Mouse (Mus musculus) kidney, postnatal 0 days (tissue): ENCODE data around the gene Scn2b. TPM values are rescaled to one million over a fixed set of nuclear protein-coding genes. Genes with fewer than 3 reads are reported as not detected.
A peak's percentile ranks its signal among the peaks of the same experiment; 100 is the strongest.

Source experiments
- ATAC-seq: fragments of 200-750 bp; cut with Nextera tagmentation; replicated peaks from 2 replicates; pipeline ENCODE4 v1.8.0; 2017; ENCODE audit warnings: low read depth, moderate number of reproducible peaks, moderate TSS enrichment, moderate library complexity; ENCODE audit not compliant: low FRiP score
- DNase-seq: peaks from one replicate; pipeline ENCODE4 v3.0.0-alpha.2; 2016; ENCODE audit warnings: low spot score
- H3K27ac ChIP-seq: fragments of 300-500 bp; sonication (generic); 2 replicates; pipeline ENCODE4 v1.5.1; 2014; ENCODE audit warnings: mild to moderate bottlenecking
- H3K27me3 ChIP-seq: fragments of 300-500 bp; sonication (generic); 2 replicates; pipeline ENCODE4 v1.6.1; 2014; ENCODE audit warnings: low read length, mixed read lengths; ENCODE audit not compliant: insufficient read depth
- H3K36me3 ChIP-seq: fragments of 300-500 bp; sonication (generic); 2 replicates; pipeline ENCODE4 v1.6.1; 2014; ENCODE audit warnings: low read length, mixed read lengths; ENCODE audit not compliant: insufficient read depth
- H3K4me1 ChIP-seq: fragments of 300-500 bp; sonication (generic); replicated peaks from 2 replicates; pipeline ENCODE4 v1.6.1; 2014; ENCODE audit warnings: antibody characterized with exemption, low read length, mixed read lengths; ENCODE audit not compliant: insufficient read depth
- H3K4me2 ChIP-seq: fragments of 300-500 bp; sonication (generic); 2 replicates; pipeline ENCODE4 v1.6.1; 2014; ENCODE audit warnings: mild to moderate bottlenecking, low read length, moderate library complexity, mixed read lengths
- H3K4me3 ChIP-seq: fragments of 300-500 bp; sonication (generic); replicated peaks from 2 replicates; pipeline ENCODE4 v1.5.1; 2014; ENCODE audit warnings: low read depth, low read length
- H3K9ac ChIP-seq: fragments of 300-500 bp; sonication (generic); 2 replicates; pipeline ENCODE4 v1.6.1; 2014; ENCODE audit warnings: low read depth, low read length
- H3K9me3 ChIP-seq: fragments of 300-500 bp; sonication (generic); replicated peaks from 2 replicates; pipeline ENCODE4 v1.6.1; 2016; ENCODE audit warnings: low read length, inconsistent platforms, mixed read lengths
- CTCF ChIP-seq: IDR thresholded peaks from 2 replicates; pipeline ENCODE4 v1.5.1; 2016; ENCODE audit warnings: antibody characterized with exemption, low read depth, mild to moderate bottlenecking, moderate library complexity
- WGBS: fragments of 180-500 bp; shearing (Covaris S2); extraction: QIAGEN DNeasy Blood & Tissue Kit; methylation state at CpG from one replicate; pipeline ENCODE4 v1.1.7; 2014; 5-methylcytosine and 5-hydroxymethylcytosine counted together
- polyA plus RNA-seq: library from polyadenylated mRNA; unstranded; fragments of >200 nt; fragmentation: Nextera tagmentation; extraction: Ambion mirVana; gene quantifications from 2 replicates; pipeline ENCODE4 v1.2.1, GENCODE M21; 2015

Gene Scn2b
- polyA plus RNA-seq, 1 experiment from 2014 or later: 2.4 TPM

DNA sequence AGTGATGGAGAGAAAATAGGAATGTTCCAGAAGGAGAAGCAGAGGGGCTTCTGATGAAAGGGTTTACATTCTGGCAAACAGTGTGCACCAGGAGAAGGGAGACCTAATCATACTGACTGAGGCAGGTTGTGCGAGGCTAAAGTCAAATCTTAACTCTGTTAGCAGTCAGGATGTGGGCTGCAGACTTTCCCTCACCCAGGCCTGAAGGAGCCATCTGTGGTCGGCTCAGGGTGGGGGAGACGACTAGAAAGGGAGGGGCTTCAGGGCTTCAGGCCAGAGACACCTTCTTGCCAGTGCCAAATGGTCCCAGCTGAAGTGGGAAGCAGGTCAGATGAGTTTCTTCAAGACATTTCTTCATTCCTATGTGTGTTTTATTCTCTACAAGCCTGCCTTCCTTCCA is 19.2 kb upstream of the Scn2b start:
- H3K4me3 ChIP-seq: no peak overlapping the region
- no peak overlapping the region for H3K27ac ChIP-seq
- H3K4me1 ChIP-seq: no peaks in the 10 kb centered on the region
- 34% methylated on average over 3 of the region's 3 CpGs for WGBS
- H3K9ac ChIP-seq: no peak overlapping the region
- no peaks in the 10 kb centered on the region for H3K36me3 ChIP-seq
- no peak for DNase-seq
- no peaks in the 10 kb centered on the region for H3K27me3 ChIP-seq
- no peaks in the 10 kb centered on the region for H3K9me3 ChIP-seq
- H3K4me2 ChIP-seq: no peak overlapping the region
- TF ChIP-seq CTCF: no peak
- ATAC-seq: no peak

DNA sequence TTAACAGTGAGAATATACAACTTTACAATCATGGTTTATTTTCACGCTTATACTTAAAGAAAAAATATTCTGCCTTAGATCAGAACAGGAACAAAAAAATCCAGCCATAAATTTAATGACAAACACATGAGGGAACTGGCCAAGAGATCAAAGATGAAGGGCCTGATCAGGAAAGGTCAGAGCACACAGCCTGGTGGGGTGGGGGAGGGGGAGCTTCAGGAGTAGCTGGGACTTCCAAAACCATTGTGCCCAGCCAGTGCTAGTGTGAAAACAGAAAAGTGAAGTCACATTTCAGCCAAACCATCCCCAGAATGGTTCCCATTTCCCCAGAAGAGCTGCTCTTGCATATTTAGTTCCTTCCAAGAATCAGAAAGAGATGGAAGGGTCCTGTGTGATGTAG is 15.1 kb upstream of the Scn2b start:
- DNase-seq (no peak), ATAC-seq (no peak)
- Histone ChIP-seq H3K4me3 (no peak overlapping the region), H3K27me3 (no peaks in the 10 kb centered on the region), H3K27ac (no peak overlapping the region), H3K9me3 (no peaks in the 10 kb centered on the region), H3K36me3 (no peaks in the 10 kb centered on the region), H3K9ac (no peak overlapping the region), H3K4me2 (no peak overlapping the region), H3K4me1 (no peaks in the 10 kb centered on the region)
- TF ChIP-seq CTCF: no peak
- WGBS: 73% methylated on average over 1 of the region's 1 CpGs

- Histone ChIP-seq H3K9ac (no peak overlapping the region), H3K4me2 (no peak overlapping the region), H3K27me3 (no peaks in the 10 kb centered on the region), H3K9me3 (no peaks in the 10 kb centered on the region), H3K4me3 (no peak overlapping the region), H3K36me3 (no peaks in the 10 kb centered on the region), H3K4me1 (no peaks in the 10 kb centered on the region), H3K27ac (no peak overlapping the region)
- DNase-seq: no peak
- WGBS: 54% methylated on average over 11 of the region's 11 CpGs
- no peak for ATAC-seq
- no peak for TF ChIP-seq CTCF
Observed at GRCm38 (mm10) chr9:45103211-45103979, 14.2 kb upstream of the Scn2b start.

- DNase-seq (no peak), ATAC-seq (no peak)
- no peak overlapping the region for H3K4me2 ChIP-seq
- 84% methylated on average over 2 of the region's 2 CpGs for WGBS
- H3K9me3 ChIP-seq: no peaks in the 10 kb centered on the region
- H3K36me3 ChIP-seq: no peaks in the 10 kb centered on the region
- no peak overlapping the region for H3K27ac ChIP-seq
- H3K9ac ChIP-seq: no peak overlapping the region
- H3K4me1 ChIP-seq: no peaks in the 10 kb centered on the region
- H3K27me3 ChIP-seq: no peaks in the 10 kb centered on the region
- TF ChIP-seq CTCF: no peak
- H3K4me3 ChIP-seq: no peak overlapping the region
Observed at GRCm38 (mm10) chr9:45105596-45106374, 11.8 kb upstream of the Scn2b start.

GRCm38 (mm10) chr9:45115706-45116105 is 1.9 kb upstream of the Scn2b start:
- no peak overlapping the region for H3K9ac ChIP-seq
- peak overlapping the region; percentile 59 for H3K4me2 ChIP-seq
- H3K36me3 ChIP-seq: no peaks in the 10 kb centered on the region
- 0 out of 2 replicates have a peak, but pooled peaks cover 5% of the 10 kb centered on the region for H3K4me1 ChIP-seq
- H3K27me3 ChIP-seq: no peaks in the 10 kb centered on the region; the same call in 1 of the 2 replicates
- TF ChIP-seq CTCF: no peak
- 3% methylated on average over 14 of the region's 14 CpGs for WGBS
- H3K9me3 ChIP-seq: no peaks in the 10 kb centered on the region
- H3K27ac ChIP-seq: no peak overlapping the region
- ATAC-seq: peak; percentile 73; the same call in 1 of the 2 replicates
- peak; percentile 87 for DNase-seq
- H3K4me3 ChIP-seq: peak overlapping the region; percentile 31

GRCm38 (mm10) chr9:45116819-45117218 is 763 bp upstream of the Scn2b start:
- Histone ChIP-seq H3K27me3 (no peaks in the 10 kb centered on the region; the same call in 1 of the 2 replicates), H3K4me1 (peaks cover 5% of the 10 kb centered on the region; the same call in 1 of the 2 replicates), H3K4me2 (no peak overlapping the region), H3K9ac (no peak overlapping the region), H3K4me3 (no peak overlapping the region), H3K27ac (no peak overlapping the region), H3K9me3 (no peaks in the 10 kb centered on the region), H3K36me3 (no peaks in the 10 kb centered on the region)
- WGBS: 55% methylated on average over 9 of the region's 9 CpGs
- no peak for DNase-seq
- TF ChIP-seq CTCF: no peak
- ATAC-seq: no peak
